Mouse (Mus musculus): Measurements from ENCODE around the gene Ubtd1.

Ubtd1 gene

GRCm38 (mm10) chr19:41981595-41981927 lies at the start of gene Ubtd1:
Gene Ubtd1 (plus strand): TSS chr19:41981763.
- no peak for DNase-seq

DNA sequence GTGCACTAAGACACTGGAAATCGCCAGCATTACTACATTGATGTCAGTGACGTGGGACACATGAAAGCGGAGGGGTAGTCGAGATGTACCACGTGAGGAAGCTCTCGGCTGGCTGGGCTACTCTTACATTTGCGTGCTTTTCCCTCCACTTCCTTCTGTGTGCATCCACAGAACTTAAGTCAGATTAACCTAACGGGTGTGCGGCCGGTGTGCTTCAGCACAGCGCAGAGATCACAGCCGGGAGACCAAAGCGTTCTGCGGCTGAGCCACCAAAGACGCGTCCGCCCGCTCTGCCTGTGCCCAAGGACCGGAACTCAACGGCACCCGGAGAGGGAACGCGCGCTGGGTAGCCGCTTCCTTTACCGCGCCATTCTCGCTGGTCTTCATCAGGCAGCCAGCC lies 48.9 kb upstream of the Ubtd1 start:
- DNase-seq = peak in 1 of 2 experiments; percentile 34

- peak; percentile 97 to 98 for DNase-seq
Measured at GRCm38 (mm10) chr19:41933179-41934086, 48.1 kb upstream of the Ubtd1 start, which contains the start of the genes Exosc1 and Zdhhc16. Gene Exosc1 (minus strand): TSS chr19:41933423. Gene Zdhhc16 (plus strand): TSS chr19:41933480.

DNA sequence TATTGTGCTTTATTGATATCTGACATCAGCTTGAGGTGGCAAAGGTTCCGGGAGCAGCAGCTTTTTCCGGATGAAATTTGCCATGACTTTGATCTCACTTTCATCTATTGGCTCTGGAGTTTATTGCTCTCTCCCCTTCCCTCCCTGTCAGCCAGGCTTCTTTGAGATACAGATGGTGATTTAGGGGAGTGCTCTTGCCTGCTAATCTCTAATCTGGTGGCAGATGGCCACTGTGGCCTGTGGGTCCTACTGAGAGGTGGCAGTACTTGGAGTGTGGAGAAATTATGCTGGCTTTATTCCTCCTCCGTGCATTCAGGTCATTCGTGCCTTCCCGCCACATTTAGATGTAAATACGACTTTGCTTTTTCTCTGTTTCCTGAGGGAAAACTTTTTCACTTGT lies 47.4 kb upstream of the Ubtd1 start:
- DNase-seq = no peak

- no peak for DNase-seq
Measured at GRCm38 (mm10) chr19:41935921-41936320, 45.6 kb upstream of the Ubtd1 start.

DNA sequence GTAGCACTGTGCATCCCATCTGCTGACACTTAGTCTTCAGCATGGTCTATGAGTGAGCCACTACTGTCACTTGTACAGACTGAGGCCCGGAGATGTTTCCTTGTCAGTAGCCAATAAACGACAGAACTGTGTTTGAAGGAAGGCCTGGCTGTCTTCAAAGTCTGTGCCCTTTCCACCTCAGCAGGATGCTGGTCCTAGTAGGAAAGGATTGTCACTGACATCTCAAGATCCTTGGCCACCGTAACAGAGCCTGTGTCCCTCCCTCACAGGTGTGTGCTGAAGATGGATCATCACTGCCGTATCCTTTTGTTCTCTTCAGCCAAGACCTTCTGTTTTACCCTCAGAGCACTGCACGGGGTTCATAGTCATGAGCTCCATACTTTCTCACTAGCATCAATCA lies 43.0 kb upstream of the Ubtd1 start:
- no peak for DNase-seq

GRCm38 (mm10) chr19:41943841-41944240 lies 37.7 kb upstream of the Ubtd1 start:
- DNase-seq = no peak

DNA sequence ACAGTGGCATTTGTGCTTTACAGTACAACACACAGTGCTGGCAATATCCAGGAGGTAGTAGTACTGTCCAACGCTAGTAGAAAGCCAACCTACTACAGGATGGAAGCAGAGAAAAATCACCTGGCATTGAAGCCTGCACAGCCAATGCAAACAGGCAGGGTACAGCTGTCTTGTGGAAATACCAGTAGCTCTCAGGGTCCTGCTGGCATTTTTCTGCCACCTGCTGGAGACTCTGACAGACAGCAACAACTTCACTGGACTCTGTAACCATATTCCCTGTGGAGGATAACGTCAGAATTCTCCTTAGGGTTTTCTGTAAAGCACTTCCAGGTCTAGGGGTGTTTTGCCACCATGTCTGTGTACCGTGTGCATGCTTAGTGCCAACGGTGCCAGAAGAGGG lies 29.3 kb upstream of the Ubtd1 start:
- no peak for DNase-seq

DNA sequence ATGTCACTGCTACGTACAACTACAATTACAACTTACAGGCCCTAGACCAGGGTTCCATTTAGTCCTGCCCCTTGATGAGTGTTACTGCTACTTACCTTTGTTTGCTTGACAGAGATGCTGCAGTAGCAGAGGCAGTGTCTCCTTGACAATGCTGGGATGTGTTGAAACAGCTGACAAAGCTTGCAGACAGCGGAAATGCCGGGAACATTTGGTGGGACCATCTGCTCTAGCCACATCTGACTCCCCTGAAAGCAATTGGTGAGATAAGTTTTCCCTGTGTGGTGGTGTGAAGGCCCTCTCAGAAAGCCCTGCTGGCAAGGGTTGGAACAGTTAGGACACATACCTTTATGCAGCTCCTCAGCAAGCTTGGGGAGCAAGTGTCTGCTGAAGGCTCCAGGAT lies 28.0 kb upstream of the Ubtd1 start:
- DNase-seq = no peak

GRCm38 (mm10) chr19:41969618-41970017 lies 11.9 kb upstream of the Ubtd1 start:
- no peak for DNase-seq

- DNase-seq = no peak
Measured at GRCm38 (mm10) chr19:41973891-41974794, 7.4 kb upstream of the Ubtd1 start.

- peak; percentile 31 to 50 for DNase-seq
Measured at GRCm38 (mm10) chr19:41980422-41980818, 1.1 kb upstream of the Ubtd1 start.

DNA sequence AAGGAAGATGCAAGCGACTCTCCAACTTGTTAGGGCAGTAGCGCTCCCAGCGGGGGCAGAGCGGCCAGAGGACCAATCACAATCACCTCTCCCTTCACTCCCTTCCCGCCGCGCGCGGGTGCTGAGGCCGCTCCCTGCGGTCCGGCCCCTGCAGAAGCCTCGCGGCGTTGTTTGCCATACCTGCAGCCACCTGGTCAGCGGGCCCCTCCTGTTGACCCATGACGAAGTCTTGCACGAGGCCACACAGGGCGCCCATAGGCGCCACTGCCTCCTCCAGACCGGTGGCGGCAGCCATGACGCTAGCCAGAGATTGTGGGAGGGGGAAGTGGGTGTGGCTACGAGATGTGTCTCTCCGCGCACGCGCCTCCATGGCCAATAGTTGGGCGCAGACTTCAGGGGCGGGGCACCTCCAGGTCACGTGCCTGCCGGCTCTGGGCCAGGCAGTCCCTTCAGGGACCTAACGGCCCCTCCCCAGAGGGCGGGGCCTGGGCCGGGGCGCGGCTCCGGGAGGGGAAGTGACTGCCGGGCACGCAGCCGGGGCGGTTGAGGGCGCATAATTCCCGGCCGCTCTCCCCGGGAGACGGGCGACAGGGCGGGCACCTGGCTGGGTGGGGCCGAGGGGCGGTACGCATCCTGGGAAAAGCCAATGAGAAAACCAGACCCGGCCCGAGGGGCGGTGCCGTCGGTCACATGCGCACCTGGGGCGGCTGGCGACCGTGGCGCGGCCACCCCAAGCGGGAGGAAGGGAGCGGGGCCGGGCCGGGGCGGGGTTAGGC lies 556 bp upstream of the Ubtd1 start, which contains the start of gene Mms19:
Mms19 (minus strand) TSS at position 339 of the 776 bp plus-strand sequence.
- peak; percentile 98 to 99 for DNase-seq

DNA sequence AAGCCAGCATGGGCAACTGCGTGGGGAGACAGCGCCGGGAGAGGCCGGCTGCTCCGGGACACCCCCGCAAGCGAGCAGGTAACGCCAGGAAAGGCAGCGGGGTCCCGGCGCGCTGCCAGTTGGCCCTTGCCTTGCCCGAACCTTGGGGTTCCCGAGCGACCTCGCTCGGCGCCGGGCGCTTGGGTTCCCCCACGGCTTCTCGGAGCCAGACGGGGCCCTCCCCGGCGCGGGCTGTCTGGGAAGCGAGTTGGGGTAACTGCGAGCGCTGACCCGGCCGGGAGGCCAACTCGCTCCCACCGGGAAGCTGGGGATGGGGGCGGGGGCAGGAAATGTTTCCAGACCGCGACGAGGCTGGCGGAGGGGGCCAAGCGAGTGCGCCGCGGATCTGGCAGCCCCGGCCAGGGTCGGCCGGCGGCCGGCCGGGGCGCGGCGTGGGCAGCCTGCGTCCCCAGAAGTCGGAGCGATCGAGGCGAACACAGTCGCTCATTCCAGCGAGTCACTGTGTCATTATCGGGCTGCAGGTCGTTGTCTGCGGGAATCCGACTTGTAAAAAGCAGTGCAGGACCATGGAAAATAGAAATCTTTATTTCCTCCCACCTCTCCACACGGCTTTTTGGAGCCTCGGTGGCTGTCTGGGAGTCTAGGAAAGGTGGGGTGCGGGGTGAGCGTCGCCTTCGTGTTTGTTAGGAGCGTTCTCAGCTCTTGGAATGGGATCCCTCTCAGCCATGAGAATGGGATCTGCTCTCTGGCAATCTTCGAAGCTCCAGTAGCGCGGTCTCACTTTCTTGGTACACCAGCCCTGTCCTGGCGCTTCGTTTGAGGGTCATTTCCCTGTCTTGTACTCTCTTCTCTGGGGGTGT lies 598 bp downstream of the Ubtd1 start:
- no peak for DNase-seq

DNA sequence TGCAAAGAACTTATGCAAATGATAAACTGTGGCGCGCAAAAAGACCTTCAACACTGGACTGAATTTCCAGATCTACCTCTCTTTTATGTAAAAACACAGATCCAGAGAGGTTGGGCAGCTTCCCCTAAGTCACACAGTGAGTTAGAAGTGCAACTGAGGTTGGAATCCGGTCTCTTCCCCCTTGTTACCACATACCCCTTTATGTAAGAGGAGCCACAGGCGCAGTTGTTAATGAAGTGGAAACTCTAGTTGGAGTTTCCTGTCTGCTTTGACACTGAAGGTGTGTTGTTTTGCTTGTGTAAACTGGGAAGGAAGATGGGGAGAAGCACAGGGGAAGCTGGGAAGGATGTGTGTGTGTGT lies 1.2 kb downstream of the Ubtd1 start:
- no peak for DNase-seq

GRCm38 (mm10) chr19:41985994-41986393 lies 4.4 kb downstream of the Ubtd1 start:
- no peak for DNase-seq

- no peak for DNase-seq
Measured at GRCm38 (mm10) chr19:41987206-41987605, 5.6 kb downstream of the Ubtd1 start.

DNA sequence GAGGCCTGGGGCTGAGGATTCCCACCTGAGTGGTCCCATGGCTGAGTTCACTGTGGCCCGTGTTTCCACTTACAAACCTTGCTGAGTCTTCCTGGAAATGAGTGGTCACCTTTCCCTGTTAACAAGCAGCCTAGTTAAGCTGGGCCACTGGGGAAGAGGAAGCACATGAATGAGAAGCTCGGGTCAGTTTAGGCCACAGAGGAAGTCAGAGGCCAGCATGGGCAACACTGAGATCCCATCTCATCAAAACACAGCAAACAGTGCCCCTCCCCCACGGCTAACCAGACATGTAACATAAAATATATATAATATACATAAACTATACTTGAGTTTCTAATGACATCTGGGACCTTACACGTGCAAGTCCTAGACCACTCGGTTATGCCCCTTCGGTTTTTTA lies 8.2 kb downstream of the Ubtd1 start:
- no peak for DNase-seq

GRCm38 (mm10) chr19:41991926-41992477 lies 10.4 kb downstream of the Ubtd1 start:
- DNase-seq = no peak

GRCm38 (mm10) chr19:41992971-41993370 lies 11.4 kb downstream of the Ubtd1 start:
- no peak for DNase-seq

- DNase-seq = no peak
Measured at GRCm38 (mm10) chr19:41993484-41993883, 11.9 kb downstream of the Ubtd1 start.
